Mouse (Mus musculus) cortical plate, adult 2 months (tissue): ENCODE results near the gene Pate4.

Experiments
- CTCF ChIP-seq: fragments of 200-500 bp; IDR thresholded peaks from 2 replicates; pipeline ENCODE4 v1.5.1; 2011; ENCODE audit warnings: mild to moderate bottlenecking, control low read depth, low read length; ENCODE audit not compliant: insufficient read depth; ENCODE audit errors: extremely low read depth
- POLR2A ChIP-seq: fragments of 200-500 bp; IDR thresholded peaks from 2 replicates; pipeline ENCODE4 v1.6.1; 2011; ENCODE audit warnings: mild to moderate bottlenecking, low read length, control low read depth; ENCODE audit not compliant: insufficient read depth; ENCODE audit errors: extremely low read depth

DNA sequence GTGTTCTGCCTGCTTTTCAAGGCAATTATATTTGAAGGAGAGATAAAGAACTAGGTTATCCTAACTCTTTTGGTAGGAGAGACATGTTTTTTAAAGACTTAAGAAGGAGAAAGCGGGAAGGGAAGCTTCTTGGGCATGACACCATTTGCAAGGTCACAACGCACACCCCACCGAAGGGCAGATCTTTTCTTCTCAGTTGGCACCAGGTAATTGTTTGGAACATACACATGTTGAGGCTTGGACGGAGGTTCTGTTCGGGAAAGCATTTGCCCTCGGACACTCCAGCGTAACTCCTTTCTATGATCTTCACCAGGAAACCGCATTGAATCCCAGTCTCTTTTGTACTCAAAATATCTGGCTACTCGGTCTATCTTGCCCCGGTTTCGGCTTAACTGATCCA, 50.7 kb downstream of the Pate4 start:
- TF ChIP-seq CTCF (no peak), POLR2A (no peak)
